Mouse (Mus musculus) embryo, embryonic 11.5 days (tissue): ENCODE data around the gene AI661453.
"Not testable (repeated sequence)": the region's sequence is repeated elsewhere in the genome, so short reads cannot be mapped to it uniquely, and the experiment has no call there.

Experiments
- DNase-seq: peaks from one replicate; pipeline ENCODE4 v3.0.0-alpha.2; 2012; ENCODE audit warnings: low read depth, low spot score

The AI661453 gene

DNA sequence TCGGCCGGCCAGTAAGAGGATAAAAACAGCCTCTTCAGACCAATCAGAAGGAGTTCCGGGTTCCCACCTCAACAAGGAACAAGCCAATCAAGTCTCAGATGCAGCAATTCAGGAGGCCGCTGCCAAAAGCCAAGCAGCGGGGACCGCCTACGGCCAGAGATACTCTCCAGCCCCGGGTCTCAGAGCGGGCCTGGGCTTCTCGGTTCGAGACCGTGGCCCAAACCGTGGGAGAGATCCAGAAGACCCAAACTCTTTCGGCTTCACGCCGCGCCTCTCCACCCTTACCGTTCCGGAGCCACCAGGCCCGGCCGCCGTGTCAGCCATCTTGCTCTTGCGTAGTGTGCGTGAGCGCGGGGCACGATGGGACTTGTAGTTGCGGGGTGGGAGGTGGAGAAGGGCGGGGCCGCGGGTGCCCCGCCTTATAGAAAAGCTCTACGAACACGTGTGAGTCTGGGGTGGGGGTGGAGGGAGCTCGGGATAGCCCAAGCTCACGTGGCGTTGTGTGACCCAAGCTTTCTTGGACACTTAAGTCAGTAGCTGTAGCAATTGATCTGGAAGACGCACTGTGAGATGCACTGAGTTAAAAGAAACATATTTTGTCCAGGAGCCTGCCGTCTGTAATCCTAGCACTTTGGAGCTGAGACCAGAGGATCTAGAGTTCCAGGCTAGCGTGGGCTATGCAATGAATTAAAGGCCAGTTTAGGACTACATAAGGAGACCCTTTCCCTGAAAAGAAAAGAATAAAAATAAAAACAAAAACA is 65.7 kb downstream of the AI661453 start, which contains the start of gene Taf8:
TSS of gene Taf8 (minus strand) at position 347 of the 761 bp plus-strand sequence.
- DNase-seq, result peak; percentile 86

- DNase-seq, result not testable (repeated sequence)
These were observed 66.3 kb downstream of the AI661453 start for GRCm38 (mm10) chr17:47502707-47503045.

DNA sequence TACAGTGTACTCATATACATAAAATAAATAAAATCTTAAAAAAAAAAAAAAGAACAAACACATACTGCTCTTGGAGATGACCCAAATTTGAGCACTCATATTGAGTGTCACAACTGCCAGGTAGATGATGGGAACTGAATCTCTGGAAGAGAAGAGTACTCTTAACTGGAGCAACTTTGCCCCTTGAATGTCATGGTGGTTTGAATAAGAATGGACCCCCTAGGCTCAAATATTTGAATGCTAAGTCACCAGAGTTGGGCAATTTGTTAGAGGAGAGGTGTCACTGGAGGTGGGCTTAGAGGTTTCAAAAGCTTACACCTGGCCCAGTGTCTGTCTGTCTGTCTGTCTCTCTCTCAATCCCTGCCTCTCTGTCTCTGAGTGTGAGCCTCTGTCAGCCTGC is 67.3 kb downstream of the AI661453 start:
- DNase-seq, result no peak

DNA sequence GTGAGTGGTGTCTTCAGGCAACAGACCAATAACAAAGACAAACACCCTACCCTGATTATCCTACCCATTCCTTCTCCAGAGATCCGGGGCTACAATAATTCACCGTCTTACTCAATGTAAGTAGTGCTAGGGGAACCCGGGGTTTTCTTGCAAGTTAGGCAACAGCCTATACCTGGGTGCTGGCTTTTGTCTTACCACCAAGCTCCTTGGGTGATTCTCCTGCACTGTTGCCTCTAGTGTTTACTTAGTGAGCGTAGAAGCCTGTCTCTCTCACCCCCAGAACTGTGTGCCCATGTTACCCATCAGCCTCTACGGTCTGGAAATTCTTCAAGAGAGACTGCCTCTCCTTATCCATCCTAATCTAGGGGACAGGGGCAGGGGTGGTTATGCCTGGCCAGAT is 67.8 kb downstream of the AI661453 start:
- no peak for DNase-seq

GRCm38 (mm10) chr17:47504941-47505346 is 68.5 kb downstream of the AI661453 start, which contains the start of gene Ccnd3:
Ccnd3 (plus strand) TSS chr17:47505051.
- DNase-seq, result no peak

- DNase-seq, result no peak
These were observed 69.2 kb downstream of the AI661453 start for GRCm38 (mm10) chr17:47505566-47505965.

GRCm38 (mm10) chr17:47506042-47506441 is 69.6 kb downstream of the AI661453 start:
- no peak for DNase-seq

- DNase-seq, result no peak
These were observed 70.3 kb downstream of the AI661453 start for GRCm38 (mm10) chr17:47506697-47507096.

GRCm38 (mm10) chr17:47507523-47507922 is 71.1 kb downstream of the AI661453 start:
- no peak for DNase-seq

- DNase-seq, result no peak
These were observed 71.7 kb downstream of the AI661453 start for GRCm38 (mm10) chr17:47508012-47508608.

GRCm38 (mm10) chr17:47509031-47509705 is 72.8 kb downstream of the AI661453 start:
- no peak for DNase-seq

DNA sequence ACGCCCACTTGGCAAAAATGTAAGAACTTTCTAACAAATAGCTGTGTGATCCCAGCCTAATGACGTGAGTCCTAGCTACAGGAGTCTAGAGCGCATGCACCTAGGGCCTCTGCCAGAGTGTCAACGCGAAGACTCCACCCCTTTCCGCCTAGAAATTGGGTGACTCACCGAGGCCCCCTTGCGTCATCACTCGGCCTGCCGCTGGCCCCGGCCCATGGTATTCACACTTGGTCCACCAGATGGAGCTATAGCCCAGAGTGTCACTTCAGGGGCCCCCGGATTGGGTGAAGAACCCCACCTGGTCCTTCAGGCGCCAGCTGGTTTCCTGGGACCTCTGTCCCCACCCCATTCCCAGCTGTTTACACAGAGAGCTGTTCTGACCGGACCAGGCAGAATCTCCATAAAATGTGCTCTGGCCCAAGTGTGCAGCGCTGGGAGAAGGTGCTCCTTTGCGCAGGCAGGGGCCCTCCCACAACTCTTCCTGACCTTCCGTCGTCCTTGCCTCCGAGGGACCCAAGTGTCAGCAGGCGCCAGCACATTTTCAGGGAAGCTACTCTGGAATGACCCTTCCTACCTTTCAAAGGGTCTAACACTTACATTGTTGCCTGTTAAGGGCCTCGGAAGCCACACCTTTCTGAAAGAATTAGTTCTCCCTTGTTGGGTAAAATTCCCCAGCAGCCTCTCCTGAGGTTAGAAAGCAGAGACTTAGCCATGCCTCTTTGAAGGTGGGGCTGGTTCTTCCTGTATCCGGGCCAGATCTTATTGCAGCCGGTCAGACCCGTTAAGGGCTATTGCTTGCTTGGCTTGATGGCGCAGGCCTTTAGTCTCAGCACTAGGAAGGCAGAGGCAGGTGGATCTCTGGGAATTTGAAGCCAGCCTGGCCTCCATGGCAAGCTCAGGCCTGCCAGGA is 75.0 kb downstream of the AI661453 start:
- peak; percentile 89 for DNase-seq

DNA sequence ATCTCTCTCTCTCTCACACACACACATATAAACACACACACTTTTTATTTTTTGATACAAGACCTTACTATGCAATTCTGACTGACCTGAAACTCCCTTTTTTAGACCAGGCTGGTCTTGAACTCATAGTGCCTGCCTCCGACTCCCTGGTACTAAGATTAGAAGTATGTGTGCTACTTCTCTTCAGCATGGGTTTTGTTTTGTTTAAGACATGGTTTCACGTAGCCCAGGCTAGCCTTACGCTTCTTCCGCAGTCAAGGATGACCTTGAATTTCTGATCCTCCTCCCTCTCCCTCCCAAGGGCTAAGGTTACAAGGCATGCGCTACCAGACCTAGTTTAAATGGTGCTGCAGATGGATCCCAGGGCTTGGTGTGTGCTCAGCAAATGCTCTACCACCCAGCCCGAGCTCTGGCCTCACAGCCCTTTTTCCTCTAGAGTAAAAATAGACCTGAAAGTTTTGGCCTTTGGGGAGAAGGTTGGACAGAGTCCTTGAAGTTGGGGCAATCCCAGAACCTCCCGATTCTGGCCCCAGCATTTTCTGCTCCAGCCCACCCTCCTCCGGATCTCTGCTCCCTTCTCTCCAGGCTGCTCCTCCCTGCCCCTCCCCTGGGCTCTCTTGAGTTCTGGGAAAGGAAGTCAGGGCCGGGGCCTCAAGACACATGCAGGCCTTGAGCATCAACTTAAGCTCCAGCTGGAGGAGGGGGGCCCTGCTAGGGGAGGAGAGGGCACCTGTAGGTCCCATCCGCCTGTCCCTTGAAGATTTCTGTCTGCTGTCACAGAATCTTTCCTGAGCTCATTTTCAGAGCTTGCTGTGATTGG is 76.8 kb downstream of the AI661453 start:
- DNase-seq, result no peak

DNA sequence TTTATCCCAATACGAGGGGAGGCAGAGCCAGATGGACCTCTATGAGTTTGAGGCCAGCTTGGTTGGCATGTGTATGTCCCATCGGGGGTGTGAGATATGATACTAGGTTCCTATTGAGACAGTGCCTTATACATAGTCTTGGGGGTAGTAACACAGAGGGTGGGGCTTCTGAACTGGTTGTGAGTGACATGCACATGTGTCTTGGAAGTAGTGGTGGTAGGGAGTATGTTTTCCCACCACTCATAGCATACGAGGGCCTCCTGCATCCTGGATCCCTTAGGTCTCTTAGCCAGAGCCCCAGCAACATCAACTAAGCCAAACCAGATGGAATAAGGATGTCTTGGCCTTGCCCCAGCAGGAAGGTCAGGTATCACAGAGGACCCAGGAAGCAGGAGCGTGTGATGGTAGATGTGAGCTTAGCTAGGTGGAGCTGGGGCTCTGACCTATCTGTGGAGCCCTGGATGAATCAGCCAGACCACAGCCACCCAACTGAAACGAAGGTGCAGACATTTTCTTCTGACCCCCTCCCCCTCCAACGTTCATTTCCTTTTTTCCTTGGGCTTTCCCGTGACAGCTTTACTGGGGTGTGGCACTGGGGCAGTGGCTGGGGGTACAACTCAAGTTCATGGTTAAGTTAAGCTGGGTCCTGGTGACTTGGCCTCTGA is 78.9 kb downstream of the AI661453 start:
- DNase-seq, result no peak

- DNase-seq, result no peak
These were observed 79.8 kb downstream of the AI661453 start for GRCm38 (mm10) chr17:47516232-47516631.

GRCm38 (mm10) chr17:47518205-47518604 is 81.8 kb downstream of the AI661453 start:
- no peak for DNase-seq
